Mouse (Mus musculus): ENCODE measurements around the gene Etv4. TPM values are rescaled to one million over a fixed set of nuclear protein-coding genes. Genes with fewer than 3 reads are reported as not detected.

The Etv4 gene
- polyA plus RNA-seq, 1 experiment from 2014 or later, result 10.8 TPM

- no peak overlapping the region for H3K4me3 ChIP-seq
- H3K36me3 ChIP-seq, result no peaks in the 10 kb centered on the region
- ATAC-seq (ENCODE audit: insufficient number of reproducible peaks, low FRiP score, low TSS enrichment, low read depth), result no peak
- no peak overlapping the region for H3K27ac ChIP-seq
- H3K4me2 ChIP-seq, result no peak overlapping the region
- H3K27me3 ChIP-seq, result peaks cover 14% of the 10 kb centered on the region; the same call in 1 of the 2 replicates
- no peak overlapping the region for H3K9ac ChIP-seq
- WGBS, result 21% methylated on average over 15 of the region's 15 CpGs
- peaks cover 14% of the 10 kb centered on the region for H3K4me1 ChIP-seq
- no peaks in the 10 kb centered on the region for H3K9me3 ChIP-seq
These were observed 24.1 kb upstream of the Etv4 start for GRCm38 (mm10) chr11:101809060-101809828.

GRCm38 (mm10) chr11:101807266-101807665 is 22.1 kb upstream of the Etv4 start:
- H3K4me3 ChIP-seq, result no peak overlapping the region
- H3K9ac ChIP-seq, result no peak overlapping the region
- no peaks in the 10 kb centered on the region for H3K9me3 ChIP-seq
- ATAC-seq (ENCODE audit: insufficient number of reproducible peaks, low FRiP score, low TSS enrichment, low read depth), result no peak
- H3K4me2 ChIP-seq, result no peak overlapping the region
- peaks cover 14% of the 10 kb centered on the region; the same call in 1 of the 2 replicates for H3K27me3 ChIP-seq
- H3K27ac ChIP-seq, result no peak overlapping the region
- H3K4me1 ChIP-seq, result peaks cover 7% of the 10 kb centered on the region; the same call in 1 of the 2 replicates
- H3K36me3 ChIP-seq, result no peaks in the 10 kb centered on the region
- WGBS, result 73% methylated on average over 10 of the region's 10 CpGs

- no peak for ATAC-seq (ENCODE audit: insufficient number of reproducible peaks, low FRiP score, low TSS enrichment, low read depth)
- Histone ChIP-seq H3K4me1 (peaks cover 11% of the 10 kb centered on the region), H3K9me3 (no peaks in the 10 kb centered on the region), H3K27me3 (peaks cover 14% of the 10 kb centered on the region; the same call in 1 of the 2 replicates), H3K27ac (no peak overlapping the region), H3K9ac (no peak overlapping the region), H3K4me3 (no peak overlapping the region), H3K4me2 (no peak overlapping the region), H3K36me3 (no peaks in the 10 kb centered on the region)
- WGBS, result 60% methylated on average over 12 of the region's 12 CpGs
These were observed 21.6 kb upstream of the Etv4 start for GRCm38 (mm10) chr11:101806741-101807140.

- peaks cover 16% of the 10 kb centered on the region for H3K4me1 ChIP-seq
- no peaks in the 10 kb centered on the region for H3K9me3 ChIP-seq
- 82% methylated on average over 8 of the region's 8 CpGs for WGBS
- no peaks in the 10 kb centered on the region for H3K36me3 ChIP-seq
- no peak overlapping the region for H3K9ac ChIP-seq
- no peak overlapping the region for H3K4me3 ChIP-seq
- H3K27me3 ChIP-seq, result peaks cover 6% of the 10 kb centered on the region; the same call in 1 of the 2 replicates
- no peak overlapping the region for H3K4me2 ChIP-seq
- ATAC-seq (ENCODE audit: insufficient number of reproducible peaks, low FRiP score, low TSS enrichment, low read depth), result no peak
- no peak overlapping the region for H3K27ac ChIP-seq
These were observed 20.0 kb upstream of the Etv4 start for GRCm38 (mm10) chr11:101805113-101805704.

- 2% methylated on average over 5 of the region's 5 CpGs for WGBS
- Histone ChIP-seq H3K4me2 (0 out of 2 replicates have a peak overlapping the region, but pooled peaks have one; percentile 7), H3K9me3 (no peaks in the 10 kb centered on the region), H3K36me3 (no peaks in the 10 kb centered on the region), H3K9ac (no peak overlapping the region), H3K27me3 (no peaks in the 10 kb centered on the region), H3K4me1 (peaks cover 9% of the 10 kb centered on the region), H3K27ac (no peak overlapping the region), H3K4me3 (no peak overlapping the region)
- ATAC-seq (ENCODE audit: insufficient number of reproducible peaks, low FRiP score, low TSS enrichment, low read depth), result no peak
These were observed 16.2 kb upstream of the Etv4 start for GRCm38 (mm10) chr11:101801386-101801785.

GRCm38 (mm10) chr11:101798083-101798482 is 12.9 kb upstream of the Etv4 start:
- Histone ChIP-seq H3K27me3 (no peaks in the 10 kb centered on the region), H3K36me3 (no peaks in the 10 kb centered on the region), H3K4me2 (no peak overlapping the region), H3K4me1 (peaks cover 9% of the 10 kb centered on the region), H3K27ac (no peak overlapping the region), H3K9me3 (no peaks in the 10 kb centered on the region), H3K4me3 (no peak overlapping the region), H3K9ac (no peak overlapping the region)
- ATAC-seq (ENCODE audit: insufficient number of reproducible peaks, low FRiP score, low TSS enrichment, low read depth), result no peak
- WGBS, result 34% methylated on average over 8 of the region's 8 CpGs

- H3K27ac ChIP-seq, result no peak overlapping the region
- 78% methylated on average over 2 of the region's 2 CpGs for WGBS
- no peak for ATAC-seq (ENCODE audit: insufficient number of reproducible peaks, low FRiP score, low TSS enrichment, low read depth)
- H3K27me3 ChIP-seq, result no peaks in the 10 kb centered on the region
- no peak overlapping the region for H3K4me2 ChIP-seq
- H3K4me3 ChIP-seq, result no peak overlapping the region
- no peaks in the 10 kb centered on the region for H3K36me3 ChIP-seq
- no peak overlapping the region for H3K9ac ChIP-seq
- H3K4me1 ChIP-seq, result peaks cover 9% of the 10 kb centered on the region
- no peaks in the 10 kb centered on the region for H3K9me3 ChIP-seq
These were observed 12.2 kb upstream of the Etv4 start for GRCm38 (mm10) chr11:101797355-101797754.

- peak overlapping the region; percentile 71 for H3K27ac ChIP-seq
- no peak overlapping the region for H3K4me3 ChIP-seq
- H3K36me3 ChIP-seq, result no peaks in the 10 kb centered on the region
- peaks cover 23% of the 10 kb centered on the region for H3K27me3 ChIP-seq
- WGBS, result 26% methylated on average over 19 of the region's 19 CpGs
- H3K4me1 ChIP-seq, result peaks cover 22% of the 10 kb centered on the region
- peak overlapping the region; percentile 36 for H3K4me2 ChIP-seq
- H3K9me3 ChIP-seq, result no peaks in the 10 kb centered on the region
- no peak overlapping the region for H3K9ac ChIP-seq
- ATAC-seq (ENCODE audit: insufficient number of reproducible peaks, low FRiP score, low TSS enrichment, low read depth), result peak; percentile 40; the same call in 1 of the 2 replicates
These were observed 5.8 kb upstream of the Etv4 start for GRCm38 (mm10) chr11:101790811-101791526.

GRCm38 (mm10) chr11:101787432-101787831 is 2.3 kb upstream of the Etv4 start:
- Histone ChIP-seq H3K27ac (no peak overlapping the region), H3K36me3 (no peaks in the 10 kb centered on the region), H3K4me2 (no peak overlapping the region), H3K27me3 (peaks cover 54% of the 10 kb centered on the region), H3K9ac (no peak overlapping the region), H3K4me1 (peaks cover 46% of the 10 kb centered on the region), H3K4me3 (no peak overlapping the region), H3K9me3 (no peaks in the 10 kb centered on the region)
- ATAC-seq (ENCODE audit: insufficient number of reproducible peaks, low FRiP score, low TSS enrichment, low read depth), result no peak
- WGBS, result 80% methylated on average over 1 of the region's 1 CpGs

GRCm38 (mm10) chr11:101786651-101787050 is 1.5 kb upstream of the Etv4 start:
- peaks cover 58% of the 10 kb centered on the region for H3K27me3 ChIP-seq
- no peaks in the 10 kb centered on the region for H3K36me3 ChIP-seq
- no peak for ATAC-seq (ENCODE audit: insufficient number of reproducible peaks, low FRiP score, low TSS enrichment, low read depth)
- H3K9ac ChIP-seq, result no peak overlapping the region
- H3K9me3 ChIP-seq, result no peaks in the 10 kb centered on the region
- no peak overlapping the region for H3K4me2 ChIP-seq
- peaks cover 46% of the 10 kb centered on the region for H3K4me1 ChIP-seq
- no peak overlapping the region for H3K4me3 ChIP-seq
- 58% methylated on average over 7 of the region's 7 CpGs for WGBS
- no peak overlapping the region for H3K27ac ChIP-seq

GRCm38 (mm10) chr11:101785852-101786205 is 658 bp upstream of the Etv4 start:
- no peak for ATAC-seq (ENCODE audit: insufficient number of reproducible peaks, low FRiP score, low TSS enrichment, low read depth)
- Histone ChIP-seq H3K9me3 (no peaks in the 10 kb centered on the region), H3K27ac (no peak overlapping the region), H3K4me1 (peaks cover 38% of the 10 kb centered on the region), H3K9ac (no peak overlapping the region), H3K27me3 (peaks cover 59% of the 10 kb centered on the region), H3K36me3 (no peaks in the 10 kb centered on the region), H3K4me2 (peak overlapping the region; percentile 99), H3K4me3 (peak overlapping the region; percentile 53)
- WGBS, result 14% methylated on average over 7 of the region's 7 CpGs
